Mouse (Mus musculus) midbrain, embryonic 11.5 days (tissue): ENCODE data around the gene Dnajc25. TPM values are rescaled to one million over a fixed set of nuclear protein-coding genes. Genes with fewer than 3 reads are reported as not detected.

Source experiments
- ATAC-seq: fragments of 200-750 bp; cut with Nextera tagmentation; 2 replicates; pipeline ENCODE4 v1.8.0; 2017; ENCODE audit warnings: moderate TSS enrichment, moderate library complexity; ENCODE audit not compliant: low FRiP score
- DNase-seq: peaks from one replicate; pipeline ENCODE4 v3.0.0; 2015; ENCODE audit warnings: low spot score; ENCODE audit errors: missing footprints
- H3K27ac ChIP-seq: fragments of 300-500 bp; sonication (generic); 2 replicates; pipeline ENCODE4 v1.5.1; 2014; ENCODE audit warnings: low read depth, low read length
- H3K27me3 ChIP-seq: fragments of 300-500 bp; sonication (generic); 2 replicates; pipeline ENCODE4 v1.6.1; 2014; ENCODE audit warnings: mild to moderate bottlenecking, low read length, moderate library complexity, mixed read lengths; ENCODE audit not compliant: control insufficient read depth, insufficient read depth
- H3K36me3 ChIP-seq: fragments of 300-500 bp; sonication (generic); 2 replicates; pipeline ENCODE4 v1.6.1; 2014; ENCODE audit warnings: mild to moderate bottlenecking, low read length, moderate library complexity, mixed read lengths; ENCODE audit not compliant: control insufficient read depth, insufficient read depth
- H3K4me1 ChIP-seq: fragments of 300-500 bp; sonication (generic); 2 replicates; pipeline ENCODE4 v1.6.1; 2014; ENCODE audit warnings: low read length; ENCODE audit not compliant: control insufficient read depth, insufficient read depth
- H3K4me2 ChIP-seq: fragments of 300-500 bp; sonication (generic); 2 replicates; pipeline ENCODE4 v1.6.1; 2014; ENCODE audit warnings: mild to moderate bottlenecking, moderate library complexity
- H3K4me3 ChIP-seq: fragments of 300-500 bp; sonication (generic); 2 replicates; pipeline ENCODE4 v1.5.1; 2014; ENCODE audit warnings: low read depth, low read length
- H3K9ac ChIP-seq: fragments of 300-500 bp; sonication (generic); 2 replicates; pipeline ENCODE4 v1.6.1; 2014; ENCODE audit warnings: low read length
- H3K9me3 ChIP-seq: fragments of 300-500 bp; sonication (generic); 2 replicates; pipeline ENCODE4 v1.6.1; 2016; ENCODE audit warnings: low read length; ENCODE audit not compliant: control insufficient read depth
- WGBS: fragments of 180-500 bp; shearing (Covaris S2); extraction: QIAGEN DNeasy Blood & Tissue Kit; methylation state at CpG from one replicate; pipeline ENCODE4 v1.1.7; 2014; 5-methylcytosine and 5-hydroxymethylcytosine counted together
- polyA plus RNA-seq: library from polyadenylated mRNA; unstranded; fragments of >200 nt; fragmentation: Nextera tagmentation; extraction: Ambion mirVana; gene quantifications from 2 replicates; pipeline ENCODE4 v1.2.1, GENCODE M21; 2014

Dnajc25 gene
- polyA plus RNA-seq, 1 experiment from 2014 or later: 5.5 TPM

DNA sequence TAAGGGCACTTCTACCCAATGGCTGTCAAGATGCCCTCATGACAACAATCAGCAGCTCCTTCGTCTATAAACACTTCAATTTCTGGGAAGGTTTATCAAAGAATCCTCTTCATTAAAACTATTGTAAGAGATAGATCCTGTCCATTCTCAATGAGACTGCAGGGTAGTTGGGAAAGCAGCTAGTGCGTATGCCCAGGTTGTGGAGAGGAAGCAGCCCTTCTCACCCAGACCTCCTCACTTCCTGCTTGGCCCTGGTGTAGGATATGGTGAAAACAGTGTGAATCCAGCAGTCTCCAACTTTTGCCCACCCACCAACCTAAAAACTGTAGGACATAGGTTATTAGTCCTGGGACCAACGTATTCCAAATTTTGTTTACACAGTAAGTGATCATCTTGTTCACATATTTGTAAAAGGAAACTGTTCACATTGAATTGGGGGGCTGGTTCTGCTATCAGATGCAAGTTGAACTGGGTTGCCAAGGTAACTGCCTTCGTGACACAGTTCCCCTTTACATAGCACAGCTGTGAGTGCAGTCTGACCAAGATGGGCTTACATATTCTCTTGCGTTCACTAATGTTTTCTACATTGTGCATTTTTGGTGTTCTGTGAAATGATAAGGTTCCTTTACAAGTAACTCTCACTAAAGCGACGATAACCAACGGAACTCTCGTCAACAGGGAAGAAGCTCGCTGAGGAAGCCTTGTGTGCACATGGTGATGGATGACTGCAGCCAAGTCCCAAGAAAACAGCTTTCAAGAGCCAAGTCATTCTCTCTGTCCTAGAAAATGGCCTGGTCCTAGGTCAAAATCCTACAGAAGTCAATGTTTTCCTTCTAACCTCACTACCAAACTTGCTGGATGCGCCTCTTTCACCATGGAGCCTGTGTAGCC is 45.8 kb downstream of the Dnajc25 start:
- Histone ChIP-seq H3K4me3 (no peak overlapping the region), H3K36me3 (no peaks in the 10 kb centered on the region; the same call in 1 of the 2 replicates), H3K27ac (no peak overlapping the region), H3K9me3 (no peaks in the 10 kb centered on the region), H3K27me3 (no peaks in the 10 kb centered on the region), H3K4me1 (0 out of 2 replicates have a peak, but pooled peaks cover 2% of the 10 kb centered on the region), H3K9ac (no peak overlapping the region), H3K4me2 (no peak overlapping the region)
- WGBS: 88% methylated on average over 11 of the region's 11 CpGs
- ATAC-seq: no peak
- no peak for DNase-seq

DNA sequence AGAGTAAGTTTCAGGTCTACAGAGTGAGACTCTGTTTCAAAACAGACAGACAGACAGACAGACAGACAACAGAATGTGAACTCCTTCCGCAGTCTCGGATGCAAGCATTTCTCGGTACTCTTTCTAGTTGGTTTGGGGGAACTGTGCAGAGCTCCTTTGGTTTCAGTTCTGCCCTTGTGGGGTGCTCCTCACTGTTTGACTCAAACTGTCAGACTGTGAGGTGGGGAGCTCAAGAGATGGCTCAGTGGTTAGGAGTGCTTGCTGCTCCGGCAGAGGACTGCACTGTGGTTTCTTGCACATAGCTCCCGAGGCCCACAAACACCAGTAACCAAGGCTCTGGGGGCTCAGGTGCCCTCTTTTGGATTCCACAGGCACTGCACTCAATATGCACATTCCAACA is 48.2 kb downstream of the Dnajc25 start:
- Histone ChIP-seq H3K9me3 (no peaks in the 10 kb centered on the region), H3K4me2 (no peak overlapping the region), H3K4me3 (no peak overlapping the region), H3K27ac (no peak overlapping the region), H3K4me1 (no peaks in the 10 kb centered on the region), H3K9ac (no peak overlapping the region), H3K36me3 (no peaks in the 10 kb centered on the region; the same call in 1 of the 2 replicates), H3K27me3 (no peaks in the 10 kb centered on the region)
- WGBS: 98% methylated on average over 5 of the region's 5 CpGs
- ATAC-seq: no peak
- DNase-seq: no peak

DNA sequence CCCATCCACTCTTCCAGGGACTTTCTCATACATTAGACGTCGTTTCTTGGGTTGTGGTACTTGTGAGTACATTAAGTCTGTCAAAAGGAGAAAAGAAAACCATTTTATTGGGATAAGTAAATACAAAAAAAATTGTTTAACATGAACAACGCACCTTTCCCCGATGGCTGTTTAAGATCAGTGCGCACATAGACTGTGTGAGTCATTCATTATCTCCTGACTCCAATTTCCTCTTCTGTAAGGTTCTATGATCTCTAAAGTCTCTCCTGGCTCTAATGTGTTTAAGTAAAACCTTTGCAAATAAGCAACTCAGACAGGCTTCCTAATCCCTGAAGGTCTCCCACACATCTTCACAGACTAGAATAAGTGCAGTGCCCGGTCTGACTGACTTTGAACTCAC is 49.0 kb downstream of the Dnajc25 start:
- DNase-seq: no peak
- H3K4me1 ChIP-seq: no peaks in the 10 kb centered on the region
- no peak overlapping the region for H3K4me3 ChIP-seq
- H3K27ac ChIP-seq: no peak overlapping the region
- 93% methylated on average over 6 of the region's 6 CpGs for WGBS
- no peaks in the 10 kb centered on the region; the same call in 1 of the 2 replicates for H3K36me3 ChIP-seq
- H3K27me3 ChIP-seq: no peaks in the 10 kb centered on the region
- no peak for ATAC-seq
- no peaks in the 10 kb centered on the region for H3K9me3 ChIP-seq
- H3K9ac ChIP-seq: no peak overlapping the region
- no peak overlapping the region for H3K4me2 ChIP-seq

DNA sequence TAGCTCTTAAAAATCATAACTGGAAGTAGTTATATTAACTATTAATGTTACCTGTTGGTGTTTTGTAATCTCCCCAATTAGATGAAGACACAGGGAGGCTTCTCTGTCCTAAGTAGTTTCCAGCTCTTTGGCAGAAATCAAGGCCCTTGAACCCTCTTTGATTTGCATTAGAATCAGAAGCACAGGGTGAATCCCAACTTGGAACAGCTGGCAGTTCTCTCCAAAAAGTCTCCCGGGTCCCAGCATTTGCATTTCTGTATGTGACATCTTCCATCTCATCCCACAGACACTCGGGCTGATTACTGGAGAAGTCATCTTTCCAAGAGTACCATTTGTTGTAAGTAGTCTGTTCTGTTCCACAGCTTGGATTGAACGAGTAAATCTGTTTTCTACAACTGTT is 52.4 kb downstream of the Dnajc25 start:
- no peaks in the 10 kb centered on the region for H3K4me1 ChIP-seq
- ATAC-seq (no peak), DNase-seq (no peak)
- H3K4me3 ChIP-seq: no peak overlapping the region
- H3K9ac ChIP-seq: no peak overlapping the region
- H3K4me2 ChIP-seq: no peak overlapping the region
- WGBS: 27% methylated on average over 3 of the region's 3 CpGs
- no peaks in the 10 kb centered on the region for H3K36me3 ChIP-seq
- H3K27me3 ChIP-seq: no peaks in the 10 kb centered on the region
- H3K9me3 ChIP-seq: no peaks in the 10 kb centered on the region
- H3K27ac ChIP-seq: no peak overlapping the region

- H3K36me3 ChIP-seq: no peaks in the 10 kb centered on the region
- H3K4me2 ChIP-seq: no peak overlapping the region
- no peak overlapping the region for H3K27ac ChIP-seq
- 88% methylated on average over 1 of the region's 1 CpGs for WGBS
- no peaks in the 10 kb centered on the region for H3K9me3 ChIP-seq
- no peaks in the 10 kb centered on the region for H3K4me1 ChIP-seq
- H3K27me3 ChIP-seq: no peaks in the 10 kb centered on the region
- no peak overlapping the region for H3K4me3 ChIP-seq
- H3K9ac ChIP-seq: no peak overlapping the region
- no peak for ATAC-seq
- DNase-seq: no peak
Measured at GRCm38 (mm10) chr4:59051081-59051480, 56.2 kb downstream of the Dnajc25 start.

DNA sequence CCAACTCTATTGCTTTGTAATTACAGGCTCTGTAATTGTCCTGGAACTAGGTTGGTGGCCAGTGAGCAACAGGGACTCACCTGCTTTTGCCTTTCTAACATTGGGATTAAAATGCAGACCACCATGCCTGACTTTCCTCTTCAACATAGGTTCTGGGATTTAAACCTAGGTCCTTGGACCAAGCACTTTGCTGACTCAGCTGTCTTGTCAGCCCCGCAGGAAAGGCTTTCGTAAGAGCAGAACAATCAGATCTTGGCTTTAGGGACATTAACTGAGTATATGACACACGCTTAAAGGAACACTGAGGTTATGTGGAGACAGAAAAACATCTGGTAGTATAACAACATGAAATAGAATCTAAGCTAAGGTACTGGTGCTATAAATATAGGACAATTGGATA is 63.1 kb downstream of the Dnajc25 start:
- whole genome bisulfite sequencing: 89% methylated on average over 3 of the region's 3 CpGs
- no peak overlapping the region for H3K4me3 ChIP-seq
- no peaks in the 10 kb centered on the region for H3K36me3 ChIP-seq
- H3K27ac ChIP-seq: no peak overlapping the region
- H3K4me1 ChIP-seq: no peaks in the 10 kb centered on the region
- H3K9ac ChIP-seq: no peak overlapping the region
- DNase-seq (no peak), ATAC-seq (no peak)
- H3K4me2 ChIP-seq: no peak overlapping the region
- no peaks in the 10 kb centered on the region for H3K9me3 ChIP-seq
- H3K27me3 ChIP-seq: no peaks in the 10 kb centered on the region

GRCm38 (mm10) chr4:59062526-59062925 is 67.7 kb downstream of the Dnajc25 start:
- H3K4me3 ChIP-seq: no peak overlapping the region
- H3K4me1 ChIP-seq: no peaks in the 10 kb centered on the region
- H3K36me3 ChIP-seq: no peaks in the 10 kb centered on the region
- H3K4me2 ChIP-seq: no peak overlapping the region
- DNase-seq (no peak), ATAC-seq (no peak)
- 68% methylated on average over 12 of the region's 12 CpGs for WGBS
- no peak overlapping the region for H3K9ac ChIP-seq
- H3K27me3 ChIP-seq: no peaks in the 10 kb centered on the region
- no peak overlapping the region for H3K27ac ChIP-seq
- no peaks in the 10 kb centered on the region for H3K9me3 ChIP-seq

GRCm38 (mm10) chr4:59069276-59069675 is 74.4 kb downstream of the Dnajc25 start:
- Histone ChIP-seq H3K27me3 (no peaks in the 10 kb centered on the region), H3K4me3 (no peak overlapping the region), H3K4me2 (no peak overlapping the region), H3K36me3 (no peaks in the 10 kb centered on the region), H3K9me3 (no peaks in the 10 kb centered on the region), H3K27ac (no peak overlapping the region), H3K4me1 (no peaks in the 10 kb centered on the region), H3K9ac (no peak overlapping the region)
- ATAC-seq (no peak), DNase-seq (no peak)
- 41% methylated on average over 3 of the region's 3 CpGs for WGBS
